Mouse (Mus musculus): ENCODE measurements around the gene Ptprr.
A peak's percentile ranks its signal among the peaks of the same experiment; 100 is the strongest.

Ptprr gene

DNA sequence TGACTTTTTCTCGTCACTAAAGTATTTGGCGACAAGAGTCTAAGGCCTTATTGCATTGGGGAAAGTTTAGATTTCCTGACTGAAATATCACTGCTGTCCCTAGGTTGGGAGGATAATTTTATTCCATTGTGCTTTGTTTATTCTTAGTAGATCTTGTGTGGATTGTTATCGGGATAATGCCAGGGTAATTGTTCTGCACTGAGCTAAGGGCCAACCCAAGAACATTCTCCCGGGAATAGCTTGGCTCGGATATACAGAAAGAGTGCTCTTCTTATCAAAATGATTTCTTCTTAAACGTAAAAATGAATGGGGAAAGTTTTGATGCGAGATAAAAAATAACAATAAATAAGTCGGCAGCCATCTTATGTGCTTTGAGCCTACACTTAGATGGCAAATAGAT lies 183.5 kb downstream of the Ptprr start:
- DNase-seq, result no peak

GRCm38 (mm10) chr10:116205580-116206358 lies 187.8 kb downstream of the Ptprr start:
- no peak for DNase-seq

- DNase-seq, result no peak
Measured at GRCm38 (mm10) chr10:116206449-116206848, 188.4 kb downstream of the Ptprr start.

DNA sequence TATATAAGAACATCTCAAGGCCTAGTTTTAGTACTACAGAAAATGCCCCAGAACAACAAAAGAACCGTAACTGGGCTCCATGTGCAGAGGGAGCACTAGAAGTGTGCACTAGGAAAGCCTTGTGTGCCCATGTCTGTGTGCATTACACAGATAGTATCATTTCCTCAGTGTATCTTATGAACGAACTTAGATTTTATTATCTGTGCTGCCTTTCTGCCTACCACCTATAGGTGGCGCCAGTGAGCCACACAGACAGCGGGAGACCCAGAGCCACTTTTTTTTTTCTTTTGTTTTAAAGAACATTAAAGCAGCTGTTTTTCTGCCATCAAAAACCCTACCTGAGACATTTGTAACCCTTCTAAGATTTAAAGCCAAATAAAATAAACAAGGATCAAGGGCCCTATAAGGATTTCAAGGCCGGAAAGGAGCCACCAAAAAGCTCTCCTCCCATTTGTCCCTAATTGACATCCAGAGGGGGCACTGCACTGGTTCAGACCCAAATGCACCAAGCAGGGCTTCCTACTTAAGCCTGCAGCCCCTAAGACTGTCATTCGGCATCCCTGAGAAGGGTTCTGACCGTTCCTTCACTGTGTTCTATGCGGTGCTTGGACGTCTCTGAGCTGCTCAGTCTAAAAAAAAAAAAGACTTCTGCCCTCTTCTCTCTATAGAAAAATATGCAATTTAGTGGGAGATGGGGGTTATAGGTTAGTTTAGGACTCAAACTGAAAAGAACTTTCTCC lies 190.1 kb downstream of the Ptprr start:
- DNase-seq, result peak in 1 of 2 experiments; percentile 5

- no peak for DNase-seq
Measured at GRCm38 (mm10) chr10:116208727-116209115, 190.7 kb downstream of the Ptprr start.

DNA sequence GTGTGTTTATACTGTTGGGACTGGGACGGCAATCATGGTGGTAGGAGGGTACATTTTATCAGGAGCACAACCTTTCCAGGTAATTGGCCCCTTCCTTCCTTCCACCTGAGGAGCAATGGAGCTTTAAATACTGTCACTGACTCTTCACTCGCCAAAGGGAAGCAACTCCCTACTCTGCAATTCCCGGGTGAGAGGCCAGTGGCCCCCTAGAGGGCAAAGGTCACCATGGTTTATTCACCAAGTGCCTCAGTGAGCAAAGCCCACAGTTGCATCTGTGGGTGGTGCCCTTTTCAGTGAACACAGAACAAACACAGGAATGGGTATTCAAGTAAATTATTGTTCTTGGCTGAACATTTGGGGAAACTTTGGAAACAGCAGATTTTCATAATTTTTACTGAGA lies 194.1 kb downstream of the Ptprr start:
- DNase-seq, result no peak

- DNase-seq, result no peak
Measured at GRCm38 (mm10) chr10:116220336-116221118, 202.5 kb downstream of the Ptprr start.

GRCm38 (mm10) chr10:116235299-116235698 lies 217.3 kb downstream of the Ptprr start:
- DNase-seq, result no peak

- no peak for DNase-seq
Measured at GRCm38 (mm10) chr10:116242200-116242599, 224.2 kb downstream of the Ptprr start.

GRCm38 (mm10) chr10:116243373-116243772 lies 225.4 kb downstream of the Ptprr start:
- no peak for DNase-seq

- DNase-seq, result no peak
Measured at GRCm38 (mm10) chr10:116245632-116246031, 227.6 kb downstream of the Ptprr start.

- no peak for DNase-seq
Measured at GRCm38 (mm10) chr10:116252668-116253067, 234.7 kb downstream of the Ptprr start.

- DNase-seq, result no peak
Measured at GRCm38 (mm10) chr10:116253972-116254371, 236.0 kb downstream of the Ptprr start.

DNA sequence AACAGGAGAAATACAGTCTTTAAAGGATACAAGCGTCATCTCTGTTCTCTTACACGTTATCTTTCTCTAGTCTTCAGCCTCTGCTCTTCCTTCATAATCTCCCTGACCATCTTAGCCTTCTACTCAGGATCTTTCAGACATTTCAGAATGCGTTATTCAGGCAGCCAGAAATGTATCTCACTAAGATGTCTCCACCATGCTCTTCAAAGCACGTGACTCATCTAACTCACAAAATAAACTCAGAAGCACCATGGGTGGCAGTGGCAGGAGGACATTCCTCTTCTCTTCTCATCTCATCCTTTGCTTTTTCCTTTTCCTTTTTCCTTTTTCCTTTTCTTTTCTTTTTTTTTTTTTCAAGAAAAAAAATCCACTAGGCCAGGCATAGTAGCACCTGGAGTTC lies 241.3 kb downstream of the Ptprr start:
- no peak for DNase-seq

- no peak for DNase-seq
Measured at GRCm38 (mm10) chr10:116260658-116261433, 242.8 kb downstream of the Ptprr start.

DNA sequence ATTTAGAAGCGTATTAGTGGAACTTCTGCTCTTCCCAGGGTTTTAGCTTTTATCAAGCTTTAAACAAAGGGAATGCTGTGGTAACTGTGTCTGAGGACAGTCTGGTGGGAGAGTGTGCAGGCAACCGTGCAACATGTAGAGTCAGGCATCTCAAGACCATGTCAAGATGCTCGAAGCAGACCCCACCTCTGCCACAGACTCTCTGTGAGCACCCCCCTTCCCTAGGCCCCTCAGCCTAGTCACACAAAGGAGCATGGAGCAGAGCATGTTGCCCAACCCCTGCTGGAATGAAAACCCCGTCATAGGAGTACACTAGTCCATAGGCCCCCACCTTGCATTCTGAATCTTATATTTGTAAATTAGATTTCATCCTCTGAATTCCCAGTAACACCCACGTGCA lies 243.5 kb downstream of the Ptprr start:
- no peak for DNase-seq

DNA sequence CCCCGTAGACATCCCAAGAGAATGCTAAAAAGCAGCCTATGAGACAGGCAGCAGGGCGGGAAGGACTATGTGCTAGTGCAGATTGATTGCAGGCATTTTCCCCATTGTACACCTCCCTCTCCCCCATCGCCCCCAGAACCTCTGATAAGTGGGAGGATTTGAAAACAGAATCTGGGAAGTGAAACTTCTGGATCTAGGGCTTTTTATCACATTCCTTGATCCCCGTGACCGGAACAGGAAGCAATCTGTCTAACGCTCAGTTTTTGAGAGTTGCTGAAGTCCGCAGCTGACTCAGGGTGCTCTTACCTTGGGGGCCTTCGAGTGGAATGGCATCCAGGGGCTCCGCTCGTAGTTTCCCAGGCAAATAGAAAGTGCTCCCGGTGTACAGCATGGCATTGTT lies 246.5 kb downstream of the Ptprr start:
- DNase-seq, result no peak

DNA sequence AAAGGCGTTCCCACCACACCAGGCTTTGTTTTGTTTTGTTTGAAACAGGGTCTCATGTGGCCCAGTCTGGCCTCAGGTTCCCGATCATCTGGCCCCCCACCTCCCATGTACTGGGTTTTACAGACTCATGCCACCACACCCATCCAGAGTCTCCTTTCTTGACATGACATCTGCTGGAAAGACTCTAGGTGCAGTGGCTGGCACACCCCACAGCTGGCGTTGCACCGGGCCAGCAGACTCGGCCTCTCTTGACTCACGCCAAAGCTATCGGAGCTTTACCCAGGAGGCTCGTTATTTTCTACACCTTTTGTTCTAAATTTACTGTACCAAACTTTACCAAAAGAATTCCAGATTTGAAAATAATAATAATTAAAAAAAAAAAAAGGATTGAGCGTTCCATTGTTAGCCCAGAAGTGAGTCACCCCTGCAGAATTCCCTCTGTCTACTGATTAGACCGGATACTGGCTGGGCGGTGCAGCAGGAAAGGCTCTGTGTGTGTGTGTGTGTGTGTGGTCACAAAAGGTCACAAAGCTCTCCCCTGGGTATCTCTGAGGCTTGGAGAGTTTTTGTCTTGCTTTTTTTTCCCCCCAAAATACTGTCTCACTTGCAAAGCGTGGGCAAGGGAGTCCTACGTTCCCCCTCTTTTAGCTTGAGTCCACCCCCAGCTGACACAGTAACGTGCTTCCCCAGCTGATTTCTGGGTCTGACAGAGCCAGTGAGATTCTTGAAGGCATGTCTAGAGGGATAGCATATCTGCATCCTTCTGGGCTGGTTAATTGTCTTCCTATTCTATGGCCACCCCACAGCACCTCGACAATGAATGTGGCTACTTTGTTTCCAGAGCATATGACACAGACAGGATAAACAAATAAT lies 248.8 kb downstream of the Ptprr start:
- DNase-seq, result no peak

DNA sequence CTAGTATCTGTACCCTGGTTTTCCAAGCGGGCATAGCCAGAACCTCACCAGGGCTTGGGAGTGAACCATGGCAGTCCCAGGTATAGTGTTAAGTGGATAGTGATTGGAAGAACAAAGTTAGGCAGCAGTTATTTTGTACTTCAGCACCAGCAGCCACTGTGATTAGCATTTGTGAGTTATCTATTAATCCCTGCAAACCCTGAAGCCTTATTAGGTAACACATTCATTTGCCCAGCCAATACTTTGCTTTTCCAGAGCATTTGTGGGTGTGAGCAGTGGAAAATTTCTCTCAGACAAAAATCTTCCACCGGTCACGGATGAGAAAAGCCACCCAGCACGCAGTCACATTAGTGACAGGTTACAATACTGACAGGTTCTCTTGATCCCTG lies 249.4 kb downstream of the Ptprr start:
- DNase-seq, result no peak

- no peak for DNase-seq
Measured at GRCm38 (mm10) chr10:116268343-116268742, 250.3 kb downstream of the Ptprr start.

DNA sequence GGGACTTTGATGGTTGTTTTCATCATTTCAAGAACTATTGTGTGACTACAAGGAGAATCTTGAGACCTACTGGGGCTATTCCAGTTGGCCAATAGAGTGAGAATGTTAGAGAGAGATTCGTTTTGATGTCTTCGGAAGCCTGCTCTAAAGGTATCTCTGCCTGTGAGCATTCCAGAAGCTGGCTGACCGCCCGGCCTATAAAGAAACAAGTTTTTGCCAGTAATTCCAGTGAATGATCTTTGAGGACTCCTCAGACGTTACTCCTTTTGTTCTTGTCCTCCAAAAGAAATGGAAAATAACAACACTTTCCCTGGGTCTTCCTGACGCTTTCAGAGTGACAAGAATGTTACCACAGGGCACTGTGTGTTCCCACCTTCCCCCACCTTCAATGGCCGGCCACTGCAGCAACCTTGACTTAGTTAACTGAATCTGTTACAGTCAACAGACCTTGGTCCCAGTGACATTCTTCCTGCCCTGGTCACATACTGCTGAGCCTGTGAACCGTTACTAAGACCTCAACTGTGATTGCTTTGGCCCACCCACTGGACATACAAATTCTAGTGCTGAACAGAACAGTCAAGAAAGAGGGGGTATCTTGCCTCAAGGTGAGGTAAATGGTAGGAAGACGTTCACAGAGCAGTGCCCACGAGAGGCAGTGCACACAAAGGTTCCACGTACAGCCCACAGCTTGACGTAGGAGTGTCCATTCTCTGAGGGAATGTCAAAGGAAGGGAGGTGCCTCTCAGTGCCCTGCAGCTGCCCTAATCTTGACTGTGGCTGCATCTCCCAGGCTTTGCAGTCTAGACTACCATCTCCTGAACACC lies 252.8 kb downstream of the Ptprr start:
- no peak for DNase-seq

Data from thymus, postnatal 36 days (tissue).